ENCODE assay signal across 8 mouse cellular contexts in genomic region chr16:32078991-32079511, GRCm38 (mm10). TPM values are rescaled to one million over a fixed set of nuclear protein-coding genes. Genes with fewer than 3 reads are reported as not detected.
DNase-seq lines count a peak whose midpoint lies in the region; ATAC-seq lines count a peak whose summit lies in the region.

Gene Pak2 (minus strand): TSS chr16:32079342.

- DNase-seq in MEL-GATA-1-ER (ENCODE audit: extremely low read depth, low read depth): peak; percentile 60
- peak; percentile 79 for DNase-seq in cerebellum, adult 8-10 months
- DNase-seq in hindbrain, embryonic 10.5 days (ENCODE audit: low spot score): peak; percentile 92
- DNase-seq in layer of hippocampus, postnatal 10 days (ENCODE audit: low spot score in 2 of 2): peak; percentile 75 to 84
- peak; percentile 90 for DNase-seq in lung, postnatal 10 days
- DNase-seq in ovary, postnatal 36 days (ENCODE audit: low spot score): peak; percentile 91
- peak; percentile 85 for DNase-seq in thymus, postnatal 25 days

- H3K4me1 ChIP-seq in hindbrain, embryonic 10.5 days (replicated peaks): peaks cover 23% of the 10 kb centered on the region

- peak within 1 kb of the TSS; percentile 76 for H3K4me3 ChIP-seq in hindbrain, embryonic 10.5 days

- WGBS in hindbrain, embryonic 10.5 days: under 1% methylated on average over 58 of the region's 60 CpGs

- peak within 1 kb of the TSS; percentile 96 for H3K27ac ChIP-seq in hindbrain, embryonic 10.5 days

- ATAC-seq in frontal cortex, adult (ENCODE audit: low TSS enrichment): peak; percentile 89

- H3K9me3 ChIP-seq in hindbrain, embryonic 10.5 days: no peaks in the 10 kb centered on the region

- H3K36me3 ChIP-seq in hindbrain, embryonic 10.5 days: peaks cover 37% of the 10 kb centered on the region

- H3K27me3 ChIP-seq in hindbrain, embryonic 10.5 days (ENCODE audit: insufficient read depth, poor library complexity, severe bottlenecking): no peaks in the 10 kb centered on the region

RNA-seq across cellular contexts. Expression of gene Pak2, which starts in this region (rescaled TPM):
- 35.7 and 39.4 TPM in 2 replicates for polyA plus RNA-seq in hindbrain, embryonic 10.5 days (2016; fragmentation: Nextera tagmentation; extraction: Ambion mirVana)
- total RNA-seq in layer of hippocampus, postnatal 10 days (2021): 10 to 100 TPM; 34.6 to 38.0 TPM

Comparison
In these comparisons a context has a peak if more than half of its experiments do, and no peak if none do; other contexts are left out.
1. Peak in every context shown above with its lines: DNase-seq, ATAC-seq, H3K4me3 ChIP-seq and H3K27ac ChIP-seq.